Mouse (Mus musculus): Measurements from ENCODE around the gene Ddi2.

DNA sequence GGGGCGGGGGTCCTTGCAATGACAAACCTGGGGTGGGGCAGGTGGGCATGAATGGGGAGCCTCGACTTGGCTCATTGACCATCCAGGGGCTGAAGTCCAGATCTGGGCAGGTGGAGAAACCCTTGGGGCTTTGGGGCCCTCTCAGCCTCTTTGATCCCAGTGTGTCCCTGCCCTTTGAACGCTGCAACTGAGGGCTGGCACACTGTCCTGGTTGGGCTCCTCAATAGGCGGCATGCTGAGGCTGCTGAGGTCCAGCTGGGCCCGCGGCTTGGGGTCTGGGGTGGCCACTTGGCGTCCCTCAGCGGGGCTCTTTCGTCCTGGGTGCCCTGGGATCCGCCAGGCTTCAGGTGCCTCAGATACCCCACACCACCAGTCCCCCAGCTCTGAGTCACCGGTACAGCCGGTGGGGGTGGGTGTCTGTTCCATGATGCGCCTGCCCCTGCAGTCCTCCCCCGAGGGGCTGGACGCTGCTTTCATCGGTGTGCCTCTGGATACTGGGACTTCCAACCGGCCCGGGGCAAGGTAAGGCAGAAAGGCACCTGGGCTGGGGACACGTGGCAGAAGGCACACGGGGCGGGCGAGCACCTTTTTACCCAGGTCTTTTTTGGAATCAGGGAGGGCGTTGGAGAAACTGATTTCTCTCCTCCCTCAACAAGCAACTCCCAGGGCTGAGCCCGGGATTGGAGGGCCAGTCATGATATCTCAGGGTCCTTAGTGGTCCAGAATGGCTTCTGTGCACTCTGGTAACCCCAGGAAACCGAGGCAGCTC, 23.5 kb upstream of the Ddi2 start, which contains the start of gene Agmat:
- no peak for TF ChIP-seq CTCF (IDR thresholded peaks at IDR 0.05; ENCODE audit: borderline replicate concordance, control insufficient read depth, extremely low read depth, insufficient read depth, low read length, poor library complexity)
- TF ChIP-seq POLR2A (IDR thresholded peaks at IDR 0.05; ENCODE audit: control insufficient read depth, extremely low read depth, insufficient read depth, low read length, poor library complexity) = no peak
